Mouse (Mus musculus) layer of hippocampus, adult 8-10 months (tissue): ENCODE measurements around the gene Tfec. TPM values are rescaled to one million over a fixed set of nuclear protein-coding genes. Genes with fewer than 3 reads are reported as not detected.
A peak's percentile ranks its signal among the peaks of the same experiment; 100 is the strongest.

Source experiments
- DNase-seq, 2 experiments: peaks; one replicate each; pipeline ENCODE4 v3.0.0; 2022; ENCODE audit warnings: low spot score in 2 of 2
- total RNA-seq, 4 experiments: library from RNA; stranded (reverse); gene quantifications; 2 replicates each; pipeline ENCODE4 v1.2.4; 2022

Tfec gene
- total RNA-seq: under 1 TPM in 1 of 4 experiments, not detected in 3; 0.22 TPM

DNA sequence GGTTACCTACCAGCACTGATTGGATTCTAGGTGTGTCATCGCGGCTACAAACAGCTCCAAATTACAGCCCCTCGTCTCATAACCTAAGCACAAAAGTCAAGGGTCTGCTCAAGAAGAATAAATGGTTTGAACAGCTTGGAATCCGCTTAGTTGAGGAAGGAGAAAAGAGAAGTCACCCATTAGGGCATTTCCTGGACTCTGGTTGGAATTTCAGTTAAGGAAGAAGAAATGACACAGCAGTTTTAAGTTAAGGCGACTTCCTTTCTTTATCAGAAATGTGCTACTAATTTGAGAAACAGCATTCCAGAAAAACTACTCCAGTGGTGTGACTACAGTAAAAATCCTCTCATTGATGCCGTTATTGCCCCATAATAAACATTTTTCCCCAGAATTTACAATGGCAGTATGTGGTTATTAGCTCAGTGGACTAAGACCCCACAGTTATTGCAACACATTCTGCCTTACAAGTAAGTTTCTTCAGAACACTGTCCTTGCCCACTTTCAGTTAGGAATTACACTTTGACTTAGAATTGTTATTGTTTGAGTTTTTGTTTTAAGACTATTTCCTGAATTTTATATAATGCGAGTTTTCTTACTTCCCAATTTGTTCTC is at the start of gene Tfec:
Gene Tfec (minus strand): TSS at position 191 of the 612 bp plus-strand sequence.
- no peak for DNase-seq

DNA sequence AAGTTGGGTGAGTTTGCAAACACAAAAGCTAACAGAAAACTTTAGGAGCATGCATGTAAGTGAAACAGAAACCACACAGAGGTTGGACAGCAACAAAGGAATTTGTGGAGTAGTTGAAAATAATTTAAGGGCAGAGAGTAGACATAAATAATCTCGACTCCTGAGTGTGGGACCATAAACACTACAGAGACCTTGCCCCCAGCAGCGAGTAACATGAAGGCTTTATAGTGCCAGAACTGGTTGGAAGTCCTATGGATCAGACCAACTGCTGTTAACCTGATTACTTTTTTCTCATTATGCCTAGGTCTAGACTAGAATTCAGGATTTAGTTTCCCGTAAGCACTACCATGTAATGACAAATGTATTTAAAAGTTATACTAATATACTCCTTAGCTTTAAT is 49.6 kb upstream of the Tfec start:
- no peak for DNase-seq

DNA sequence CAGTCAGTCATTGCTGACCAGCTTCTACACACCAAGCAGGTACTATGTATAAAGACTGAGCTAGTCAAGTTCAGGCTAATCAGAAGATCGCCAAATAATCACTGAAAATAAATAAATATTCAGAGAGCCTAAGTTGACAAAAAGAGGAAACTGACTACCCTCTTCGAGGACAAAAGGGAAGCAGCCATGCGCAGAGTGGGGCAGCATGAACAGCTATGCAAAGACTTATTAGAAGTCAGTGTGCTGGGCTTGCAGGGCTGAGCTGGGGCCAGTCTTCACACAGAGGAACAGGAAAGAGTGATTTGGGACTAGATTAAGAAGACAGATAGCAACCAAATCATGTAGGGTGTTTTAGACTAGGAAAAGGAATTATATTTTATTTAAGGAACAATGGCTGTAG is 45.3 kb upstream of the Tfec start:
- no peak for DNase-seq

DNA sequence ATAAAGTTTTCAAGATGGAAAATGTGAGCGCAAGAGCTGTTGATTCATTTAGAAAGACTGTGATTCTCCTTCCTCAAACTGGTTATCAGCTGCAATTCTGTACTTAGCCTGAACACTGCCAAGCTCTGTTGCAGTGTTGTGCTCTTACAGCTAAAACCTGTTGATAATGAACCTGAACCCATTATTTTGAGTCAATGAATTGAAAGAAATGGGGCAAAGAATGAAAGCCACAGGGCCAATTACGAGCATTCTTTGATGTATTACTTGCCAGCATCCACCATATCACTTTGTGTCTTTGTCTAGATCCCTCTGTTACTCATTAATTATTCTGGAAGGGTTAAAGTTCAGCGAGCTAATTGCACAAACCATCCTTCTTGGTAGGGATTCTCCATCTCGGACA is 44.2 kb upstream of the Tfec start:
- DNase-seq: no peak

DNA sequence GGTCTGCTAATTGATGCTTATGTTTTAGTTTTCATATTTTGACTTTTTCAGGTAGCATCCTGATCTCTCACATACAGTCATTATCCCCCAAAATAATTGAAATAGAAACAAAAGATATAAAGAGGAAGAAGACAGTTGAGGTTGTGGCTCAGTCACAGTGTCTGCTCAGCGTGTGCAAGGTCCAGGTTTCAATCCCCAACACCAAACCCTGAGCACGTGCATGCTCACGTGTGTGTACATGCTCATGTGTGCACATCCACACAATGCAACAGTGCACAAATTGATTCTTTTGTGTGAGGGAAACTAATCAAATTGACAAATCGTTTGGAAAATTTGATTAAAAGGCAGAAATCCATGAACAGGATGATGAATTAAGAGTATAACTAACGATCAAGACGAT is 32.8 kb upstream of the Tfec start:
- no peak for DNase-seq

DNA sequence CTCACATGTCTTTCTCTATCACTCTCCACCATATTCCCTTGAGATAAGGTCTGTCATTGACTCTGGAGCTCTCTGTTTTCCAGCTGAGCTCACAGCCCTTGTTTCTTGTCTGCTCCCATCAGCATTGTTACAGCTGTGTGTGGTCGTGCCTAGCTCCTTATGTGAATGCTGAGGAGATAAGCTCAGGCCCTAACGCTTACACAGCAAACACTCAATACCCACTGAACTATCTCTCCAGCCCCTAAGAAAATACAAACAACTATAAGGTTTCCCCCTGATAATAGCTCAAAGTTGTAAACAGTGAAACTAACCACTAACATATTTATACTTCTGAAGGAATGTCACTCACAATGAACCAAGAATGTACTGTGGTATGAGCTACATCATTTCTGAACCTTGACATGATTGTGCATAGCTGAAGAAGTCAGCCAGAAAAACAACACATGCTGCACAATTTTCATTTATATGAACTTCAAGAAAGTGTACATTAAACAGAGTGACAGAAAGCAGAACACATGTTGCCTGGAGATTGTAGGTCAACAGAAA is 21.9 kb upstream of the Tfec start:
- DNase-seq: no peak

DNA sequence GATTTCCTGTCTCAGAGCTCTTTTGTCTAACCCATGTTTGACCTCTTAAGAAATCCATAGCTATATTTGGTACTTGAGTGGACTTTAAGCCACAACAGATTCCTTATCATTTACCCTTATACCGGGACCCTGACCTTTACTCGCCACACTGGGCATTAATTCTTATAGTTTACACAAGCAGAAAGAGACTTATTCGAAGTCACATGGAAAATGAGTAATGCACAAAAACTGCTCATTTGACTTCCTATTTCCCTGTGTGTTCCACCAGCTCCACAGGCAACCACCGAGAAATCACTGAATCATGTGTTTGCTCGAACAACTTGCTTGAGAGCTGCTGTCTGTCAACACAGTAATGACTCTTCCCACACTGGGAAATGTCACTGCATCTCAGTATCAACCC is 6.4 kb downstream of the Tfec start:
- no peak for DNase-seq

DNA sequence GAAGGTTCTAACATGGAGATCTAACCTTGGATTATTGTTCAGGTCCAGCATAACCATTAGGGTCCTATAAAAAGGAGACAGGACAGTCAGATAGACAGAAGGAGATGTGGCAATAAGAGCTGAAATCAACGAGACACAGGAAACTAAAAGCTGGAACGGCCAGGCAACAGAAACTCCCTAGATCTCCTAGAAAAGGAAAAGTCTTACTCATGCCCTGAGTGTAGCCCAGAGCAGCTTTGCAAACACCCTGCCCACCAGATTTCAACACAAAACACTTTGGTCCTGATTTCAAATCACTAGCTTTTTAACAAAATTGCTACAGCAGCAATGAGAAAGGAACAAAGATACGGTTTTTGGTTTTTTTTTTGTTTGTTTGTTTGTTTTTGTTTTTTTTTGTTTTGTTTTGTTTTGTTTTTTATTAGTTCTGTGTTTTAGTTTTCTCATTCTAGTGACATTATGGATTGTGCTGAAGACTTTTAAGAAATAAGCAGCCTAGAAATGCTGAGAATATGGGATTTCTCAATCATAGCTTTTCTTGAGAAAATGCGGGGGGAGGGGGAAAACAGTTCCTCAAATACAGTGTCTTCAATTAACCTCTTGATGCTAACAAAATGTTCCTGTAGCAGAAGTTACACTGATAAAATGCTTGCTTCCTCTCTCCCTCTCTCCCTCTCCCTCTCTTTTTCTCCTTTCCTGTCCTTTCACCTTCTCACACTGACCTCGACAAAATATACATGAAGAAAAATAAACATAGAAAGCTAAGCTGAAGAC is 14.5 kb downstream of the Tfec start:
- DNase-seq: no peak

DNA sequence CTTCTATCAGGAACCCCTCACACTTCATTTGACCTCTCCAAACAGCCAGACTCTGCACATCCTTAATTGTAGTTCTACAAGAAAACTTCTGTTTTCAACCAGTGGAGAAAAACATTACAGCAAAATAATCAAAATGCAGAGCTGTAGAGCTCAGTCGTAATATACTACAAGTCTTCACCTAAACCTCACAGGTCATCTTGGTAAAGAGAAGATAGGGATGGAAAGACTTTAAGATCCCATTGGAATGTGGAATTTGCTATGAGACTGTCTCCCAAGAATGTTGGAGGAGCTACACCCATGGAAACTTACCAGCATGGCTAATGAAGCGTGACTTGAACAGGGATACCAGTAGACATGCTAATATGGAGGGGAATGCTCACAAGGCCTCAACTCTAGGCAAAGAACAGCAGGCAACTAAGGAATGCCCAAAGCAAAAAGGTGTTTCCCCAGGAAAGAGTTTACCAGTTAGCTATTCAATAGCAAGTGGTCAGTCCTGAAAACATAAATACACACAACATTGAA is 24.2 kb downstream of the Tfec start:
- no peak for DNase-seq

DNA sequence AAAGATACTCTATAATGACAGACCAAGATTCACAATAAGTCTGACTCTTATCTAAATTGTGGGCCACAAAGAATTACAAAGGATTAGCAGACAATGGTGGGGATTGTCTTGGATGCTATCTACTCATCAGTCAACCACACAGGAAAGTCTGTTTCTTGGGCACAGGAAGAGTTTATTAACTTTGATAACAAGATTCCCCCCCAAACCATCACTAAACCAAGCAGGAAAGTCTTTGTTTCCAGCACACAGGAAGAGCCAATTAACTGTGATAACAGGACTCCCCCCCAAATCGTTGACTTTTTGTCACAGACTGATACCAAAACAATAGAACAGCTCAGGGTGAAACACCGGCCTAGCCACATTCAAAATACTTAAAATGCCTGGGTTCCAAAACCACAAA is 28.2 kb downstream of the Tfec start:
- no peak for DNase-seq

DNA sequence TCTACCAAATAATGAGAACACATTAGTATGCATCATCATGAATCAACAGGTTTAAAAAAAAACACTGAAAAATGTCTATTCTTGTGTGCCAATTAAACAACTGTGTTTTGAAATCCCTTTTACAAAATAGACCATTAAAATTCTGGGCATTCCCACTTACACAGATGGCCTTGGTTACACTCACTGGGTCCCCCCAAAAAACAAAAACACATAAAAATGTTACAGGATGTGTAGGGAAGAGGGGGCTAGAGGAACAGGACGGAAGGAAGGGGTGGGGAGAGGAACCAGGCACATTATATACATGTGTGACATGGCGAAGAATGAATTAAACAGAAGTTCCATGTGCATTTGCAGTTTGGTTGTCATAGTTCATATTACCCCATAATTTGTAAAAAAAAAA is 29.9 kb downstream of the Tfec start:
- DNase-seq: no peak

DNA sequence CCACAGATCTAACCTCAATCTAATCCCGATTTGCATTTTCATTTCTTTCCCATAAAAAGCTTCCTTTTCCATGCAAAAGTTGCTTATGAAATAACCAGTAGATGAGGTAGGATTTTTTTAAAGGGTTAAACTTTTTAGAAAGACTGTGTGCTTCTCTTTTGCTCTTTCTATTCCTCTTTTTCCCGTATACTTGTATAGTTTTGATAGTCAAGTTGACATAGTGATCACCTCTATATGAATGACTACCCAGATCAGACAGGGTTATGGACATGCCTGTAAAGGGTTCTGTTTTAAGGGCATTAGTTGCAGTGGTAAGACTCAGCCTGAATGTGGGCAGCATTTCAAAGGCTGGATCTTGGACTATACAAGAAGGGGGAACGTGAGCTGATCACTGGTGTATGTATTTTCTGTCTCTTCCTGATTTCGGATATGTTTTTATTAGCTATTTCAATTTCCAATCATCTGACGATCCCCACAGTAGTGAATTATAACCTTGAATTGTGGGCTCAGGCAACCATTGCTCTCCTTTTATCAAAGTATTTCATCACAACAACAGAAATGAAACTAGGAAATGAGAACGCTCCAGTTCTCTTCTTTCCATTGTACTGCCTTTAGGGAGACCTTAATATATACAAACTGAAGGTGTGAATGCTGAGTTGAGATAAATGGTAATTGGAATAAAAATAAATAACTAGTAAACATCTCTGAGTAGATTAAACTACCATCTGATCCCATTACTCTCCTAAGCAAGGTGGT is 35.3 kb downstream of the Tfec start:
- no peak for DNase-seq

DNA sequence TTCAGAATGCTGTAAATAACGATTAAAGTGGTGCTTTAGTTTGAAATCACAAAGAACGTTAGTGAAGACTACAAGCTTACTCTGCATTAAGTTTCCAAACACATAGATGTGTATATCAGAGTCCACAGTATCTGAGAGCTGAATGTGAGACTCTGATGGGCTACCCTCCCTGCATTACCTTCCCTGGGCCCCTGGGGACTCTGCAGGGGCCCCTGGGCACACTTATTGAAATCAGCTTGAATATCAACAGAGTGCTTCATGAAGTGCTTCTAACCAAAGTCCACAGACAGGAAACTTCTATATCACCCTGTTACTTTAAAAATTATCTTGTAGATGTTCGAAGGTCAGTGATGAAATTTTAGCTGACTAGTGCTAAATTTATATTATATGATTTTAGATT is 36.2 kb downstream of the Tfec start:
- no peak for DNase-seq

DNA sequence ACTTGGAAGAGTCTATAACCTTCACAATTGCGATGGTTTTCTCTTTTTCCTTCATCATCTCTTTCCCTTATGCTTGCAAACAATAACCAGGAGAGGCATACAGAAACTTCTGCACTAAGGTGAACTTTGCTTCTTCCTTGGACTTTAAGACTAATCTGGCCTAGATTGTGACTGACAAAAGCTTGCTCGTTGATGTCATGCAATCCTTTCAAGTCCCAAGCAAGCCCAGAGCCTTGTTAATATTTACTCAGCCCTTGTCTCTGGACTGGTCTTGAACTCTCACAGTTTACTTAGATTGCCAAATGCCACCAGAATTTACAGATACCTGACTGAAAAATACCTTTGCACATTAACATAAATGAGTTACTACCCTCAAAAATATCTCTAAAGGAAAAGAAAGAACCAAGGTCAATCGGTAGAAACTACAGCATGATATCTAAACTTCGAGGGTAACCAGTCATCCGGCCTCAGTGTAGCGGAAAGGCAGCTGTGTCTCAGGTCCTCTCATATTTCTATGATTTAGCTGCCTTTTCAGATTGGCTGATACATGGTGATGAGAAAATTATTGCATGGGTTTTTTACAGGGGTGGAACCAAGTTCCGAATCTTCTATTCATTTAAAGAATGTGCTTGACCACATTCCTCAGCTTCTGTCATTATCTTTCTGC is 42.2 kb downstream of the Tfec start:
- no peak for DNase-seq

DNA sequence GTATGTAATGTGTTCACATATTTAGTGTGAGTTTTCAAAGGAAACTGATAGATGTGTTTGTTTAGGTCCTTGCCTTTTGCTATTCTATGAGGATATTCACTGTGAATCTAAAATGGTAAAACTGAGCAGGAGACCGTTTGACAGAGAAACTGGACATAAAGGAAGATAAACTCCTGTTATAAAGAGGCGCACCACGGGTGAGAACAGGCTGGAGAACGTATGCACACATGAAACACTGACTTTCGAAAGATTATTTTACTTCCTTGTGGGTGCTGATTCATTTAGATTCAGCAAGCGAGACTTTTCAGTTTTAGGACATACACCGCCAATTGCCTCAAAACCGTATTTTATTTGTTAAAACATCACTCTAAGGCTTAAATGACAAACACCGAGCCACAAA is 43.3 kb downstream of the Tfec start:
- DNase-seq: no peak

DNA sequence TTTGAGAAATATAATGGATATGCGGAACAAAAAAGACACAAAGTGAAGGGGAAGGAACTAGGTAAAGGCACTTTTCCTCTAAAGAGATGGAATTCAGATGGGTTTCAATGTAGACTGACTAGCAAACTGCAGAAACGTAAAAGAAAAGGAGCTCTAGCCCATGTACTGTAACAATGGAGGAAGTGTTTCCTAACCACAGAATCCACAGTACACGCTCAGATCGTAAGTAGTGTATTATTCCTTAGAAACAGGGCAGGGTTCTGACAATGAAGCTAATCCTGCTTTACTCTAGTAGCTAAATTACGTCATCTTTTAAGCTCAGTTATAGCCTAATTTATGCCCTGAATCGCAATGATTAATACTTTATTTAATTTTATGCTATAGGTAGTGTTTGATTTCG is 51.7 kb downstream of the Tfec start:
- no peak for DNase-seq

DNA sequence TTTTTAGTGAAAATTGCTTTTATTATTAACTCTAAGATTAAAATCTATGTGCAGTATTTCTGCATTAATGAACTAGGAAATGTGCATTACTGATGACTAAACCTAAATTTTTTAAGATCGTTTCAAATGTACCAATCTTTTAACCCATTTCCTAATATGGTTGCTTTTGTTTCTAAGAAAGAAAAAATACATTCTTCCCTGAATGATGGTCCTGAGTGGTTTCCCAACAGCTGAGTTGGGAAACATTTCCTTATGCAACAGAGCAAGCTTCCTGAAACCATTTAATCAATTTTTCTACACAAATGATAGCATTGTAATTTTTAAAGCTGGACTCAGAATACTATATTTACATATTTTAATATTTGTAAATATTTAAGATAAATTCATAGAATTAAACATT is 62.6 kb downstream of the Tfec start:
- DNase-seq: no peak

DNA sequence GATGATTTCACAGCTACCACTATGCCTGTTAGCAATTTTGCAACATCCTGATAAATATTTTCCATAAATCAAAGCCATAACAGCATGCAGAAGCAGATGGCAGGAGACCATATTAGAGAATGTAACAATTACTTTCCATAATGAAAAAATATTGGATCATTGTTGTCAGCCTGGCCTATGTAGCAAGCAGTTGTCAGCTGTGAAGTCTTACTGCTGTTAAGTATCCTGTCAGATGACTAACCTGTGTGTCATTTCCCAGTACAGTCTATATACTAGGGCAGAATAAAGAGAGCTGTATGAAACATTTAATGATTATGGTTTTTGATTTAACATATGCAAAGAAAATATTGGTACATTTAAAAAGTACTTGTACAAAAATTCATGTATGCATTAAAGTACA is 69.9 kb downstream of the Tfec start:
- no peak for DNase-seq

DNA sequence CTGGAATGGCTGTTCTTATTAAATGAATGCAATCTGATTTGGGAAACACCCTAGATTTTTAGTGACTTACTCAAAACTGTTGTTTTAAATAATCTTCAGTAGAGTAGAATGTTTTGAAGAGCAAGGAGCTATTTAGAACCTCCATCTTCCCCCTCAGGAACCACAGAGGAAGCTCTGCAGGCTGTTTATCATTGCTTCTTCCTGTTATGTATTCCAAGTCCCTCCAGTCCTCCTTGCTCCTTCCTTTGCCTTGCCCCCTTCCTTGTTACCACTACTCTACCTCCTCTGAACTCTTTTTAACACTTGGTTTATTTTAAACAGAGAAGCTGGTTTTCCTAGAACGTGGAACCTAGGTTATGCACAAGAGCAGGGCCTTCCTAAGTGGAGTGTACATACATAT is 76.3 kb downstream of the Tfec start:
- DNase-seq: no peak

DNA sequence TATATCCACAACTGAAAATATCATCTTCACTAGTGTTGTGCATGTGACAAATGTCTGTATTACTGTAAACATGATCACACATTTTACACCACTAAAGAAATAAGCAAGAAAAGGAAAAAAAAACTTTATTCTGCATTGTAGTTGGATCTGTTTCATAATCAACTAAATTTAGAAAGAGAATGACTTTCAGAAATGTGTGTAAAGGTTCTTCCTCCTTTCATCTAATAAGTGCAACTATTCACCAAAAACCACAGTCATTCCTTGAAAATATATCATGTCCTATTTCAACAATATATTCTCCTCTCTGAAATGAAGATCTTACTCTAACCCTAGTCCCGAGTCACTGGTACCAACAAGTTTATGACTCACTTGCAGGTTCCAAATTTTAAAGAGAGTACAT is 91.9 kb downstream of the Tfec start:
- no peak for DNase-seq

DNA sequence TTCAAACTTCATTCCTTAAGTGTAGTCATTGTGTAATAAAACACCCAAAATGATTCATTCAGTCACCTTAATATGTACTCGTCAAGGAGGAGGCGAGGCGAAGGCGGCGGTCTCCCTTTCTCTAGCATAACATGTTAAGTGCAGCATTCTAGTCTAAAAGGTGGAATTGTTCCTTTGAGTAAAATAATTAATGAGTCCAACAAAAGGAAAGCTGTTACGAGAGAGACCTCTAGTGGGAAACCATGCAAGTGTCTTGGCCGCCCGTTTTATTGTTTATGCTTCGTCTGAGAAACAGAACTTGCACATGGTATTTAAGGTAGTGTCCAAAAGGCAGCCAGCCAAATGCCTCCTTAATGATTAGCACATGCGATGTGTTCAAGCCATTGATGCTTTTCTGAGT is 100.6 kb downstream of the Tfec start:
- DNase-seq: peak; percentile 4 to 35

DNA sequence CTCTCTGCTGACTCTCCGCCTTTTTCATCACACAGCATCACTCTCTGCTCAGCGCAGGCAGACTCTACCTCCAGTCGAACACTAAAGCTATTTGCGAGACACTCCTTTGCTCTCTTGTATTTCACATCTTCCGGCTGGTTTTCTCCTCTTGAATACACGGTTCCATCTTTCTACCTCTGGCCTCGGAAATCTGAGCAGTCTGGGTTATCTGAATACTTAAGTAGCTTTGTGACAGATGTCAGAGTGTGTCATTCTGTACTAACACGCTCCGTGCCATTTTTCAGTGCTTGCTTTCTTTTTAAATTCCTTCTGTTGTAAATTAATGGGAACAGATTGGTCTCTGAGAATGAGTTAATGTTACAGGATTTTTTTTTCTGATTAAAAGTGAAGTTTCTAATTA is 101.3 kb downstream of the Tfec start:
- DNase-seq: peak; percentile 4 to 12
